Mouse (Mus musculus) stomach, postnatal 0 days (tissue): Measurements from ENCODE around the gene Scg5.

Experiments
- CTCF ChIP-seq: IDR thresholded peaks from 2 replicates; pipeline ENCODE4 v1.5.1; 2016; ENCODE audit warnings: antibody characterized with exemption, low read depth, mild to moderate bottlenecking, moderate library complexity
- EP300 ChIP-seq: optimal IDR thresholded peaks from 2 replicates; pipeline ENCODE3; 2016; ENCODE audit warnings: antibody characterized with exemption

DNA sequence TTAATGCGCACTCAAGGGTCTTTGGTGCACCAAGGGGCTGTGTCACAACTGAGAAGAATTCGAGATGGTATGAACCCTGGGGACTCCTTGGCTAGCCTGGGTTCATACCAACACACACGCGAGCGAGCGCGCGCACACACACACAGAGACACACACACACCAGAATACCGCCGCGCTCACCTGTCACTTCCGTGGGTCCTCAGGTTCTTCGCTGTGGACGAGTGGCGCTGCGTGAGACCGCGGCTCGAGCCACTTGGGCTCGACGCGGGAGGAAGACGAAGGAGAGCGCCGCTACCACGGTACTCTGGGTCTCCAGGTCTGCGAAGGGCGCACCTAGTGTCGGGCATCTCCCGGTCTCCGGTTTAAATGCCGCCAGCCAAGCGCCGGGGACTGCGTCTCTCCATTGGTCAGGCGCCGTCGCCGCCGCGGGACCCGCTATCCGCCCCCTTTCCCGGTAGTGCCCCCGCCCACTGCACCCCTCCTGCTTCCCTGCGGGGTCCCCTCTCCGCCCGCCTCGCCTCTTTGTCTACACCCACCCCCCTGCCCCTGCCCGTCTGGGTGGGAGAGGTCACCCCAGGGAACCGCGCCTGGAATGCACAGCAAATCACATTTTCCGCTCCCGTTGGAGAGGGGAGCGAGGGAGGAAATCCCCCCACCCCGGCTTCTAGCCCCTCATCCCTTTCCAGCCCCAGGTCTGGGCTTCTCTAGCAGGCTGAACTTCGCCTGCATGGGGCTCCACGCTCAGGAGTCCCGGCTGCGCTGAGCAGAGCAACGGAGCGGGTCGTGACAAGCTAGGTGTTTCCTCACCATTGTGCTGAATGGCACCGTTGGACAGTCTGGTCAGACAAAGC, 70.4 kb downstream of the Scg5 start, which contains the start of gene Grem1:
- TF ChIP-seq CTCF: no peak
- TF ChIP-seq EP300: no peak
